Mouse (Mus musculus) stomach, embryonic 16.5 days (tissue): ENCODE results near the gene Ascc2. TPM values are rescaled to one million over a fixed set of nuclear protein-coding genes. Genes with fewer than 3 reads are reported as not detected.

Experiments
- ATAC-seq: fragments of 200-750 bp; cut with Nextera tagmentation; 2 replicates; pipeline ENCODE4 v1.8.0; 2017; ENCODE audit warnings: moderate number of reproducible peaks, moderate TSS enrichment; ENCODE audit not compliant: insufficient read depth, low FRiP score
- H3K27ac ChIP-seq: fragments of 300-500 bp; sonication (generic); 2 replicates; pipeline ENCODE4 v1.5.1; 2014; ENCODE audit warnings: low read length
- H3K27me3 ChIP-seq: fragments of 300-500 bp; sonication (generic); 2 replicates; pipeline ENCODE4 v1.6.1; 2014; ENCODE audit warnings: low read length, control low read depth, mixed read lengths; ENCODE audit not compliant: control insufficient read depth, insufficient read depth
- H3K36me3 ChIP-seq: fragments of 300-500 bp; sonication (generic); 2 replicates; pipeline ENCODE4 v1.6.1; 2014; ENCODE audit warnings: low read length; ENCODE audit not compliant: control insufficient read depth, insufficient read depth
- H3K4me1 ChIP-seq: fragments of 300-500 bp; sonication (generic); 2 replicates; pipeline ENCODE4 v1.6.1; 2014; ENCODE audit warnings: low read length, control low read depth, mixed read lengths; ENCODE audit not compliant: control insufficient read depth, insufficient read depth
- H3K4me2 ChIP-seq: fragments of 300-500 bp; sonication (generic); 2 replicates; pipeline ENCODE4 v1.6.1; 2014; ENCODE audit warnings: low read depth, low read length, mixed read lengths
- H3K4me3 ChIP-seq: fragments of 300-500 bp; sonication (generic); replicated peaks from 2 replicates; pipeline ENCODE4 v1.5.1; 2014; ENCODE audit warnings: mild to moderate bottlenecking, low read length
- H3K9ac ChIP-seq: fragments of 300-500 bp; sonication (generic); 2 replicates; pipeline ENCODE4 v1.6.1; 2014; ENCODE audit warnings: low read length
- H3K9me3 ChIP-seq: fragments of 300-500 bp; sonication (generic); replicated peaks from 2 replicates; pipeline ENCODE4 v1.6.1; 2016; ENCODE audit warnings: low read length, control low read depth; ENCODE audit not compliant: control insufficient read depth
- WGBS: fragments of 180-500 bp; shearing (Covaris S2); extraction: QIAGEN DNeasy Blood & Tissue Kit; methylation state at CpG from one replicate; pipeline ENCODE4 v1.1.7; 2014; 5-methylcytosine and 5-hydroxymethylcytosine counted together
- polyA plus RNA-seq: library from polyadenylated mRNA; unstranded; fragments of >200 nt; fragmentation: Nextera tagmentation; extraction: Ambion mirVana; gene quantifications from 2 replicates; pipeline ENCODE4 v1.2.1, GENCODE M21; 2015

The Ascc2 gene
- polyA plus RNA-seq, 1 experiment from 2014 or later = 34.2 TPM

GRCm38 (mm10) chr11:4674593-4674992, 37.0 kb downstream of the Ascc2 start:
- no peaks in the 10 kb centered on the region for H3K27me3 ChIP-seq
- H3K9ac ChIP-seq = peak overlapping the region; percentile 9; the same call in 1 of the 2 replicates
- no peak for ATAC-seq
- H3K4me2 ChIP-seq = no peak overlapping the region
- peak overlapping the region; percentile 49 for H3K27ac ChIP-seq
- WGBS = 71% methylated on average over 1 of the region's 1 CpGs
- H3K4me3 ChIP-seq = no peak overlapping the region
- H3K9me3 ChIP-seq = no peaks in the 10 kb centered on the region
- peaks cover 9% of the 10 kb centered on the region for H3K36me3 ChIP-seq
- no peaks in the 10 kb centered on the region for H3K4me1 ChIP-seq

DNA sequence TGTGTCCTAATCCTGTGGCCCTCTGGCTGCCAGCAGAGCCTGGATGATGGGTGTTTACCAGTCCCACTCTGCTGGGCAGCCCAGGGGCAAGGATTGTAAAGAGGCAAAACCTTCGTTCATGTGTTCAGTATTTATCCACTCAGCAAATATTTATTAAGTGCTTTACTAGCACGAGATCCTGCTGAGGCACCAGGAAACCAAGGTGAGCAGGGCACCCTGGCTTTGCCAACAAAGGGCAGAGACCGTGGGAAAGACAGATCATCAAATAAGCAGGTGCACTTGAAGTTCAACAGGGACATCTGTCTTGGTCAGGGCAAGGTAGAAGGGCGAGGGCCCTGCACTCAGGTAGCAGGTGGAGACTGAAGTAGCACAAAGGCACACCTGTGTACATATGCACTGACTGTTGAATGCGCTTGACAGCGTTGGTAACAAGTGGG, 37.6 kb downstream of the Ascc2 start:
- peaks cover 9% of the 10 kb centered on the region for H3K36me3 ChIP-seq
- H3K27ac ChIP-seq = peak overlapping the region; percentile 72
- ATAC-seq = peak; percentile 89
- WGBS = 57% methylated on average over 6 of the region's 6 CpGs
- H3K9ac ChIP-seq = no peak overlapping the region
- no peak overlapping the region for H3K4me3 ChIP-seq
- H3K4me2 ChIP-seq = no peak overlapping the region
- no peaks in the 10 kb centered on the region for H3K9me3 ChIP-seq
- no peaks in the 10 kb centered on the region for H3K4me1 ChIP-seq
- H3K27me3 ChIP-seq = no peaks in the 10 kb centered on the region

- H3K27ac ChIP-seq = peak overlapping the region; percentile 72
- WGBS = 83% methylated on average over 6 of the region's 6 CpGs
- H3K9me3 ChIP-seq = no peaks in the 10 kb centered on the region
- H3K4me1 ChIP-seq = no peaks in the 10 kb centered on the region
- ATAC-seq = no peak
- H3K4me3 ChIP-seq = no peak overlapping the region
- no peak overlapping the region for H3K9ac ChIP-seq
- H3K27me3 ChIP-seq = no peaks in the 10 kb centered on the region
- H3K4me2 ChIP-seq = no peak overlapping the region
- H3K36me3 ChIP-seq = peaks cover 9% of the 10 kb centered on the region
Measured at GRCm38 (mm10) chr11:4675693-4676092, 38.1 kb downstream of the Ascc2 start.

DNA sequence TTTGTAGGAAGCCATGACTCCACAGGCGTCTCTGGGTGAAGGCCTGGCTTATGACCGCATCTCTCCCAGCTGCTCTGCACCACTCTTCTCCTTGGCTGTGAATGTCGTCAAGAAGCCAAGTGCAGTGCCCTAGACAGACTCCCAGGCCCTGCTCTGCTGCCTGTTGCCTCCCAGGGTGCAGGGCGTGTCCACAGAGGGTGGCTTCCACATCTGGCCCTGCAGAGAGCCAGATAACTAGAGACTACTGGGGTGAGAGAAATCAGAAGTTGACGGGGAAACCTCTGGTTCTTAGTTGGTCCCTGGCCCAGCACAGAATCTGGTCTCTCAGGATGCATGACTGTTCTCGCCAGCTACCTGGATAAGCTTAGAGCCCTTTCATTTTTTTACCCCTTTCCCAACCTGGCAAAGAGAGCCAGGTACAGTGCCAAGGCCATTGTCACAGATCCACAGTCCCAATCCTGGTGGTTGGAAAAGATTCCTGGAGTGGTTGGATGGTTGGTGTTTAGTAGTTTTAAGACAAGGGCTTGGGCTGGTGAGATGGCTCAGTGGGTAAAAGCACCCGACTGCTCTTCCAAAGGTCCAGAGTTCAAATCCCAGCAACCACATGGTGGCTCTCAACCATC, 39.8 kb downstream of the Ascc2 start:
- H3K9ac ChIP-seq = no peak overlapping the region
- peak overlapping the region; percentile 26; the same call in 1 of the 2 replicates for H3K27ac ChIP-seq
- H3K27me3 ChIP-seq = no peaks in the 10 kb centered on the region
- H3K36me3 ChIP-seq = peaks cover 9% of the 10 kb centered on the region
- ATAC-seq = no peak
- 81% methylated on average over 7 of the region's 7 CpGs for WGBS
- no peaks in the 10 kb centered on the region for H3K9me3 ChIP-seq
- no peak overlapping the region for H3K4me3 ChIP-seq
- H3K4me1 ChIP-seq = no peaks in the 10 kb centered on the region
- no peak overlapping the region for H3K4me2 ChIP-seq

- Histone ChIP-seq H3K4me2 (no peak overlapping the region), H3K27ac (no peak overlapping the region), H3K9ac (no peak overlapping the region), H3K9me3 (no peaks in the 10 kb centered on the region), H3K27me3 (no peaks in the 10 kb centered on the region), H3K4me3 (no peak overlapping the region), H3K4me1 (no peaks in the 10 kb centered on the region), H3K36me3 (peaks cover 7% of the 10 kb centered on the region; the same call in 1 of the 2 replicates)
- no peak for ATAC-seq
- 69% methylated on average over 13 of the region's 13 CpGs for WGBS
Measured at GRCm38 (mm10) chr11:4678700-4679440, 41.3 kb downstream of the Ascc2 start.

GRCm38 (mm10) chr11:4679441-4679832, 41.9 kb downstream of the Ascc2 start:
- WGBS = 93% methylated on average over 12 of the region's 12 CpGs
- no peak overlapping the region for H3K27ac ChIP-seq
- no peak overlapping the region for H3K9ac ChIP-seq
- no peak for ATAC-seq
- peaks cover 7% of the 10 kb centered on the region; the same call in 1 of the 2 replicates for H3K36me3 ChIP-seq
- H3K9me3 ChIP-seq = no peaks in the 10 kb centered on the region
- H3K4me3 ChIP-seq = no peak overlapping the region
- H3K4me2 ChIP-seq = no peak overlapping the region
- H3K27me3 ChIP-seq = no peaks in the 10 kb centered on the region
- H3K4me1 ChIP-seq = no peaks in the 10 kb centered on the region

DNA sequence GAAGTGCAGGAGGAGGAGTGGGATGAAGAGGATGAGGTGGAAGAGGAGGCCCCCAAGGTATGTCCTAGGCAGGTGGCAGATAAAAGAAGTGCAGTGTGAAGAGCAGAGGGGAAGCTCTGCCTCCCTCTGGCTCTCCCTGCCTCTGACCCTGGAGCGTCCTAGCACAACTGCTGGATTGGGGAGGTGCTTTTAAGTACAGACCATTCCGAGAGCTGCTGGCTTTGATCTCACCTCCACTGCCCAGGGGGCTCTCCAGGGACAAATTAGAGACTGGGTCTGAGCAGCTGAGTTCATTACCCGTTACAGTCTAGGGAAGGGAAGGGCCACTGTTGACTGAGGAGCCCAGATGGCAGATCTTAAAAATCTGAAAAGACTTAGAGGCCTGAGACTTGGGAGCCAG, 42.6 kb downstream of the Ascc2 start:
- Histone ChIP-seq H3K4me2 (no peak overlapping the region), H3K36me3 (peaks cover 7% of the 10 kb centered on the region; the same call in 1 of the 2 replicates), H3K27ac (no peak overlapping the region), H3K27me3 (no peaks in the 10 kb centered on the region), H3K9me3 (no peaks in the 10 kb centered on the region), H3K4me3 (no peak overlapping the region), H3K4me1 (no peaks in the 10 kb centered on the region), H3K9ac (no peak overlapping the region)
- ATAC-seq = no peak
- WGBS = 51% methylated on average over 3 of the region's 3 CpGs

DNA sequence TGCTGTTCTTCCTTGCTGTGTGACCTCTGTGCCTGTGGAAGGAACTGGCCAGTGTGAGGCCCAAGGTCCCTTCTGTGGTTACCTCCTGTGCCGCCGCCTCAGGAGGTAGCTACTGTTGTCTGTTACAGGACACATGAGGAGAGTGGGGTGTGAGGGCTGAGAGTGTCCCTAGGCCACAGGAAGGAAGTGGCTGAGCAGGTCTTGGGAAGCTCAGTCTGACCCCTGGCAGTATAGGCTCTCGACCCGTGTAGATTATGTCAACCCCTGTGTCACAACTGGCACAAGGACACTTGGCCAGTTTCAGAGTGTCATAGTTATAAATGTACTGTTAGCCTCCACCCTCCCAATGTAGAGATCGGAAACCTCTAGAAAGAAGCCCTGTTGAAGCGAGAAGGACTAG, 46.0 kb downstream of the Ascc2 start:
- Histone ChIP-seq H3K4me1 (no peaks in the 10 kb centered on the region; the same call in 1 of the 2 replicates), H3K9me3 (no peaks in the 10 kb centered on the region), H3K4me2 (no peak overlapping the region), H3K4me3 (no peak overlapping the region), H3K36me3 (peaks cover 7% of the 10 kb centered on the region; the same call in 1 of the 2 replicates), H3K27me3 (no peaks in the 10 kb centered on the region), H3K27ac (no peak overlapping the region), H3K9ac (no peak overlapping the region)
- WGBS = 81% methylated on average over 6 of the region's 6 CpGs
- no peak for ATAC-seq

DNA sequence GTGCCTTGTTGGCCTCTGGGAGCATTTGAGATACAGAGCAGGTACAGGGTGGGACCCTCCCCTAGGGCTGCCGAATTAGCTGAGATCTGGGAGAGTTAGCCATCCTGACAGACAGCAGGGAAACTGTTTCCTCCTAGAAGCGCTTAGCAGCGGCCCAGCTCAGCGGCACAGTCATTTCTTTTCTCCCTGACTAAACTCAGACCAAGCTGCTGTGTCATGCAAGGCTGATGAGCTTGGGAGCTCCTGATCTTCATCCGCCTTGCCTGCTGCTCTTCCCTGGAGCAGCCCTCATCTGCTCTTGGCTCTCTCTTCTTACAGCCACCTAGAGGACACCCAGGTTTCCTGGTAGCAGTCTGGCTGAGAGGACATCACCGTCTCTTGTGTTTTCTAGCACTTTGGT, 46.6 kb downstream of the Ascc2 start:
- WGBS = 46% methylated on average over 6 of the region's 6 CpGs
- H3K4me3 ChIP-seq = no peak overlapping the region
- no peak overlapping the region for H3K27ac ChIP-seq
- no peak overlapping the region for H3K9ac ChIP-seq
- H3K9me3 ChIP-seq = no peaks in the 10 kb centered on the region
- peaks cover 7% of the 10 kb centered on the region; the same call in 1 of the 2 replicates for H3K36me3 ChIP-seq
- no peaks in the 10 kb centered on the region for H3K27me3 ChIP-seq
- H3K4me1 ChIP-seq = peaks cover 4% of the 10 kb centered on the region; the same call in 1 of the 2 replicates
- ATAC-seq = no peak
- H3K4me2 ChIP-seq = no peak overlapping the region
